Mouse (Mus musculus): ENCODE measurements at regions not wholly inside any gene's neighbourhood (a gene's known extent, or its start where the extent isn't known, plus 50 kb on each side); places are given as distances from the start of the nearest gene placed in this dataset.

DNA sequence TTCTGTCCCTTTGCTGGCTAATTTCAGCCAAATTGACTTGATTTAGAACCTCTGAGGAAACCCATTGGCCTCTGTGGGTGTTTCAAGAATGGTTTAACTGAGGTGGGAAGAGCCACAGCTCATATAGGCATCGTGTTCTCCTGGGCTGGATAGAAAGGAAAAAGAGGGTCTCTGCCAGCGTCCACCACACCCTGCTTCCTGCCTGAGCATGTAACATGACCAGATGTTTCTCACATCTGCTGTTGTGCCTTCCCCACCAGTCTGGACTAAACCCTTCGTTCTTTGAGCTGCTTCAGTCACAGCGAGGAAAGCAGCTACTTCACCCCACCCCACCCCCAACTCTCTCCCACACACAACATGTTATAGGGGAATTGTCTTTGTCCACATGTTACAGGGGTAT, 366.3 kb upstream of the Trib2 start:
- no peaks in the 10 kb centered on the region for H3K4me1 ChIP-seq (ENCODE audit: control insufficient read depth in 2 of 2, insufficient read depth in 2 of 2, low read length in 2 of 2, poor library complexity in 1 of 2)
- no peaks in the 10 kb centered on the region for H3K36me3 ChIP-seq (ENCODE audit: control insufficient read depth, insufficient read depth, low read length, poor library complexity, severe bottlenecking)
- no peak for DNase-seq (ENCODE audit: low read depth, low spot score)
- no peaks in the 10 kb centered on the region for H3K9me3 ChIP-seq (ENCODE audit: control insufficient read depth, insufficient read depth, low read depth, low read length)
- no peak overlapping the region for H3K9ac ChIP-seq (ENCODE audit: insufficient read depth, low read depth, low read length, poor library complexity, severe bottlenecking)
- no peak overlapping the region for H3K4me3 ChIP-seq (ENCODE audit: insufficient read depth in 1 of 2, low read depth in 1 of 2, low read length in 2 of 2, poor library complexity in 1 of 2, severe bottlenecking in 1 of 2)
- in situ Hi-C loops (cut with MboI; ENCODE audit: low sequenced_read_pairs in 2 of 2, unreplicated experiment in 2 of 2), result no loop called here
- H3K27ac ChIP-seq (ENCODE audit: insufficient read depth, low read depth, low read length, poor library complexity, severe bottlenecking), result no peak overlapping the region
- TF ChIP-seq ZNF384 (IDR thresholded peaks at IDR 0.05; ENCODE audit: low read depth, low read length), result no peak
- TF ChIP-seq HCFC1 (IDR thresholded peaks at IDR 0.05; ENCODE audit: borderline replicate concordance, insufficient read depth, low read length), result no peak
- no peak for TF ChIP-seq CHD2 (IDR thresholded peaks at IDR 0.05; ENCODE audit: low read depth, low read length)
- TF ChIP-seq MAFK (IDR thresholded peaks at IDR 0.05; ENCODE audit: insufficient read depth, low read depth, low read length), result no peak

DNA sequence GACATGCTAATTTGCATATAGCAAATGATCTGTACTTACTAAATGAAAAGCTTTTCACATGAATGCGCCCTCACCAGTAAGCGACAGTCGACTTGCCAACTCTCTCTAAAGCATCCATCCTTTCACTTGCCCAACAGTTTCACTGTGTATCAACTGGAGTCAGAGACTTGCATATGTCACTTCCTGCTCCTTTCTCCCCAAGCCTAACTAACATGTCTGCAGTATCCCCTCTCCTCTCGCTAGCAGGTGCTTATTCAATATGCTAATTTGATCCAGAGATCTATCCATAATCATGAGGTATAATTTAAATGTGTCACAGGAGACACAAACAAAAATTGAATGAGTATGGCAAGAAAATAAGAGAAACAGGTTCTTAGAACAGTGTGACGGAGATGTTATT, 364.9 kb upstream of the Trib2 start:
- no peak for TF ChIP-seq HCFC1 (IDR thresholded peaks at IDR 0.05; ENCODE audit: borderline replicate concordance, insufficient read depth, low read length)
- TF ChIP-seq CHD2 (IDR thresholded peaks at IDR 0.05; ENCODE audit: low read depth, low read length), result no peak
- no peak for TF ChIP-seq MAFK (IDR thresholded peaks at IDR 0.05; ENCODE audit: insufficient read depth, low read depth, low read length)
- TF ChIP-seq ZNF384 (IDR thresholded peaks at IDR 0.05; ENCODE audit: low read depth, low read length), result no peak
- no peak for TF ChIP-seq ZC3H11A (IDR thresholded peaks at IDR 0.05; ENCODE audit: borderline replicate concordance, low read depth, low read length)
- H3K36me3 ChIP-seq (ENCODE audit: control insufficient read depth, insufficient read depth, low read length, poor library complexity, severe bottlenecking), result no peaks in the 10 kb centered on the region
- H3K4me1 ChIP-seq (ENCODE audit: control insufficient read depth in 2 of 2, insufficient read depth in 2 of 2, low read length in 2 of 2, poor library complexity in 1 of 2), result no peaks in the 10 kb centered on the region
- in situ Hi-C loops (cut with MboI; ENCODE audit: low sequenced_read_pairs in 2 of 2, unreplicated experiment in 2 of 2), result no loop called here
- H3K9me3 ChIP-seq (ENCODE audit: control insufficient read depth, insufficient read depth, low read depth, low read length), result no peaks in the 10 kb centered on the region
- H3K9ac ChIP-seq (ENCODE audit: insufficient read depth, low read depth, low read length, poor library complexity, severe bottlenecking), result no peak overlapping the region
- H3K4me3 ChIP-seq (ENCODE audit: insufficient read depth in 1 of 2, low read depth in 1 of 2, low read length in 2 of 2, poor library complexity in 1 of 2, severe bottlenecking in 1 of 2), result no peak overlapping the region
- no peak overlapping the region for H3K27ac ChIP-seq (ENCODE audit: insufficient read depth, low read depth, low read length, poor library complexity, severe bottlenecking)
- DNase-seq (ENCODE audit: low read depth, low spot score), result no peak

DNA sequence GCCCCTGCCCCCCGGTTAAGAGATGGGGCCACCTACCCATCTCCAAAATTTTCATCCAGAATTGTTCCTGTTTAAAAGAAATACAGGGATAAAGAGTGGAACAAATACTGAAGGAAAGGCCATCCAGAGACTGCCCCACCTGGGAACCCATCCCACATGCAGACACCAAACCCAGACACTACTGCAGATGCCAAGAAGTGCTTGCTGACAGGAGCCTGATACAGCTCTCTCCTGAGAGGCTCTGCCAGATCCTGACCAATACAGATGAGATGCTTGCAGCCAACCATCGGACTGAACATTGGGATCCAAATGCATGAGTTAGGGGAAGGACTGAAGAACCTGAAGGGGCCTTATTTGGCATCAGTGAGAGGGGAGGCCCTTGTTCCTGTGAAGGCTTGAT, 363.2 kb upstream of the Trib2 start:
- Histone ChIP-seq H3K4me3 (ENCODE audit: insufficient read depth in 1 of 2, low read depth in 1 of 2, low read length in 2 of 2, poor library complexity in 1 of 2, severe bottlenecking in 1 of 2) (no peak overlapping the region), H3K4me1 (ENCODE audit: control insufficient read depth in 2 of 2, insufficient read depth in 2 of 2, low read length in 2 of 2, poor library complexity in 1 of 2) (no peaks in the 10 kb centered on the region), H3K27ac (ENCODE audit: insufficient read depth, low read depth, low read length, poor library complexity, severe bottlenecking) (no peak overlapping the region), H3K36me3 (ENCODE audit: control insufficient read depth, insufficient read depth, low read length, poor library complexity, severe bottlenecking) (no peaks in the 10 kb centered on the region), H3K9me3 (ENCODE audit: control insufficient read depth, insufficient read depth, low read depth, low read length) (no peaks in the 10 kb centered on the region), H3K9ac (ENCODE audit: insufficient read depth, low read depth, low read length, poor library complexity, severe bottlenecking) (no peak overlapping the region)
- DNase-seq (ENCODE audit: low read depth, low spot score), result no peak
- no peak for TF ChIP-seq ZNF384 (IDR thresholded peaks at IDR 0.05; ENCODE audit: low read depth, low read length)
- no peak for TF ChIP-seq HCFC1 (IDR thresholded peaks at IDR 0.05; ENCODE audit: borderline replicate concordance, insufficient read depth, low read length)
- no peak for TF ChIP-seq ZC3H11A (IDR thresholded peaks at IDR 0.05; ENCODE audit: borderline replicate concordance, low read depth, low read length)
- TF ChIP-seq MAFK (IDR thresholded peaks at IDR 0.05; ENCODE audit: insufficient read depth, low read depth, low read length), result no peak
- TF ChIP-seq CHD2 (IDR thresholded peaks at IDR 0.05; ENCODE audit: low read depth, low read length), result no peak
- in situ Hi-C loops (cut with MboI; ENCODE audit: low sequenced_read_pairs in 2 of 2, unreplicated experiment in 2 of 2), result no loop called here

DNA sequence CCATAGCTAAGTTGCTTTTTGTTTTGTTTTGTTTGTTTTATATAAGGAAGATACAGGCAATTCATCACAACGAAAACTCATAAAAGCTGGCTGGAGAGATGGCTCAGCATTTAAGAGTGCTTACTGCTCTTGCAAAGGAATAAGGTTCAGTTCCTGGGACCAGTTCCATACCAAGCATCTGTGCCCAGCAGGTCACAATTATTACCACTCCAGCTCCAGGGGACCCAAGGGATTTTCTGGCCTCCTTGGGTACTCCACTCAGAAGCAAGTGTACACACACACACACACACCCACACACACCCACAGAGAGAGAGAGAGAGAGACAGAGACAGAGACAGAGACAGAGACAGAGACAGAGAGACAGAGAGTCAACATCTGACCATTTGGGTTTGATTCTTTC, 359.6 kb upstream of the Trib2 start:
- H3K36me3 ChIP-seq (ENCODE audit: control insufficient read depth, insufficient read depth, low read length, poor library complexity, severe bottlenecking), result no peaks in the 10 kb centered on the region
- TF ChIP-seq MAFK (IDR thresholded peaks at IDR 0.05; ENCODE audit: insufficient read depth, low read depth, low read length), result no peak
- TF ChIP-seq CHD2 (IDR thresholded peaks at IDR 0.05; ENCODE audit: low read depth, low read length), result no peak
- TF ChIP-seq ZNF384 (IDR thresholded peaks at IDR 0.05; ENCODE audit: low read depth, low read length), result no peak
- TF ChIP-seq ZC3H11A (IDR thresholded peaks at IDR 0.05; ENCODE audit: borderline replicate concordance, low read depth, low read length), result no peak
- H3K4me3 ChIP-seq (ENCODE audit: insufficient read depth in 1 of 2, low read depth in 1 of 2, low read length in 2 of 2, poor library complexity in 1 of 2, severe bottlenecking in 1 of 2), result no peak overlapping the region
- in situ Hi-C loops (cut with MboI; ENCODE audit: low sequenced_read_pairs in 2 of 2, unreplicated experiment in 2 of 2), result no loop called here
- DNase-seq (ENCODE audit: low read depth, low spot score), result no peak
- H3K4me1 ChIP-seq (ENCODE audit: control insufficient read depth in 2 of 2, insufficient read depth in 2 of 2, low read length in 2 of 2, poor library complexity in 1 of 2), result no peaks in the 10 kb centered on the region
- H3K9ac ChIP-seq (ENCODE audit: insufficient read depth, low read depth, low read length, poor library complexity, severe bottlenecking), result no peak overlapping the region
- H3K27ac ChIP-seq (ENCODE audit: insufficient read depth, low read depth, low read length, poor library complexity, severe bottlenecking), result no peak overlapping the region
- no peaks in the 10 kb centered on the region for H3K9me3 ChIP-seq (ENCODE audit: control insufficient read depth, insufficient read depth, low read depth, low read length)

DNA sequence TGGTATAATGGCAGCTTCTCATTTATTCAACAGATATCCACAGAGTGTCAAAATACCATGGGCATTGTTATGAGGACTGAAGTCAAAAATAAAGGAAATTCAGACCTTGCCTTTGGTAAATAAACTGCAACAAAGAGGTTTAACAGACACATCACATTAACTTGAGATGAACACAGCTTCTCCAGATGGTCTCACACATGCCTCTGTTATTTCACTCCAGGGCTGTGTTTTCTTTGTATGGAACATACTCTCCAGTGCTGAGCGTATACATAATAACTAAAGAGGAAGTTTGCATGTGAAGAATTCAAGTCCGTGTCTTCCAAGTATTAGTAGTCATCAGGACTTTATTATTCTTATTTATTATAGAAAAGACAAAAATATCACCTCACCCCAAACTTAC, 355.5 kb upstream of the Trib2 start:
- Histone ChIP-seq H3K36me3 (ENCODE audit: control insufficient read depth, insufficient read depth, low read length, poor library complexity, severe bottlenecking) (no peaks in the 10 kb centered on the region), H3K27ac (ENCODE audit: insufficient read depth, low read depth, low read length, poor library complexity, severe bottlenecking) (no peak overlapping the region), H3K9ac (ENCODE audit: insufficient read depth, low read depth, low read length, poor library complexity, severe bottlenecking) (no peak overlapping the region), H3K4me1 (ENCODE audit: control insufficient read depth in 2 of 2, insufficient read depth in 2 of 2, low read length in 2 of 2, poor library complexity in 1 of 2) (no peaks in the 10 kb centered on the region), H3K9me3 (ENCODE audit: control insufficient read depth, insufficient read depth, low read depth, low read length) (no peaks in the 10 kb centered on the region), H3K4me3 (ENCODE audit: insufficient read depth in 1 of 2, low read depth in 1 of 2, low read length in 2 of 2, poor library complexity in 1 of 2, severe bottlenecking in 1 of 2) (no peak overlapping the region)
- TF ChIP-seq HCFC1 (IDR thresholded peaks at IDR 0.05; ENCODE audit: borderline replicate concordance, insufficient read depth, low read length) (no peak), CHD2 (IDR thresholded peaks at IDR 0.05; ENCODE audit: low read depth, low read length) (no peak)
- in situ Hi-C loops (cut with MboI; ENCODE audit: low sequenced_read_pairs in 2 of 2, unreplicated experiment in 2 of 2), result no loop called here
- no peak for DNase-seq (ENCODE audit: low read depth, low spot score)

Measured in ES-E14 (cell line).